Mouse (Mus musculus) ES-CJ7 (cell line): Measurements from ENCODE around the gene Map4.

Experiments used
- DNase-seq: peaks from one replicate; pipeline ENCODE4 v3.0.0; 2011; ENCODE audit warnings: low read depth, low spot score

The Map4 gene

DNA sequence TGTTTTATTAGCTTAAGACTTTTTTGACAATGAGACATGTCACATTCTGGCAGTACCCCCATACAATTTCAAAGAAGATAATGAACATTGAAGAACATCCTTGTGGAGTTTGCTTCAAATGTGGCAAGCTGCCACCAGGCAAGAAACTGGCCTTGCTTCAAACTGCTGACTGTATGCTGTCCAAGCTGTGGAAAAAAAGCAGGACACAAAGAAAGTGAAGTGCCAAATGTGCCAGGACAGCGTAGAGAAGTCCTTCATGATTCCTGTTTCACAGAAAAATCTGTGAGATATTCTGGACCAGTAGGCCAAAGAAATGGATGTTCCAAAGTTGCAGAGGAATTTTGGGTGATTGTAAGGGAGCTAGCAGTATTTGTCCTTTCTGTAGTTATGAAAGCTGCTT lies 57.8 kb downstream of the Map4 start:
- DNase-seq: no peak

DNA sequence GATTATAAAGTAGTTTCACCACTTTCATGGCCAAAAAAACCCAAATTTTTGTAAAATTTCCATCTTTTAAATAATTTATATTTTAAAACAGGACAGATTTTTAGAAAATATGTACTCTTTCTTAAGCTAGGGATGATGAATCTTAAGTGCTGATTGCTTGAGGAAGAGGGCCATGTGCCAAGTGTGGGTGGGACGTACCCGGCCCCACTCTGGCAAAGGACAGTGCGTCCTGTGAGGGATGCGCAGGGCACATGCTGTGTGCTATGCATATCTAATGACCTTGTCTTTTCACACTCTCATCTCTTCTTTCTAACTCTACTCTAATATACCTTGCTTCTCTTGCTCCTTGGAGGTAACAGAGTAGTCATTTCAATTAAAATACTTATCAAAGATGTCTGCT lies 66.2 kb downstream of the Map4 start:
- no peak for DNase-seq

DNA sequence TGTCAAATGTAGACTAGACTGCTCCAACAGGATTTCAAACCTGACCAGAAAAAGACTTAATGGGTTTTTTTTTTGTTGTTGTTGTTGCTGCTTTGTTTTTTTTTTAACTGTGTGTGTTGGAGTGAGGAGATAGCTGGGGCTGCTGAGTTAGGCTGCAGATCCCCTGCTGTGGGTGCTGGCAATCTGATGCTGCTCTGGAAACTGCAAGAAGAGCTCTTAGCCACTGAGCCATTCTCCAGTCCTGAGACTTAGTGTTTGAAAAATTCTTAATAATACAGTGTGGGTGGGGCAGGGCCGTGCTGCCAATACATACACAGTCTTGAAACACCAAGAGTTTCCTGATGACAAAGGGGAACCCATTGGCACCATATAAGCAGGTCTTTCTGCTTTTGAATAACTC lies 70.7 kb downstream of the Map4 start:
- no peak for DNase-seq

DNA sequence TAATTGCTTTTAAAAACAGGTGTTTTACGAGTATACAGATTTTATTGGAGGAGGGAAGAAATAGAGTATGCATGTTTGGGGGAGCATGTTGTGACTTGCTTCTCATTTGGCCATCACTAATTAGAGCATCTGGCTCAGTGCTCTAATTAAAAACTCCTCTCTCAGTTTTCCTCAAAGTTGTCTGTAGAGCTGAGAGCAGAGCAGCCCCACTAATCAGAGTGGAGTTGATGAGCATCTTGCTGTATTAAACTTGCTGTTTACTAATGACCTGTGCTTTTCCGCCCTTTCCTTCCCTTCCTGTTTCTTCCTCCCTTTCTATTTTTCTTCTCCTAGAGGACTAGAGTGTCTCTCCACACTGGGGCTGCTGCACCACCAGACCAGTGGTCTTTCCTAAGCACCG lies 71.2 kb downstream of the Map4 start:
- DNase-seq: no peak

DNA sequence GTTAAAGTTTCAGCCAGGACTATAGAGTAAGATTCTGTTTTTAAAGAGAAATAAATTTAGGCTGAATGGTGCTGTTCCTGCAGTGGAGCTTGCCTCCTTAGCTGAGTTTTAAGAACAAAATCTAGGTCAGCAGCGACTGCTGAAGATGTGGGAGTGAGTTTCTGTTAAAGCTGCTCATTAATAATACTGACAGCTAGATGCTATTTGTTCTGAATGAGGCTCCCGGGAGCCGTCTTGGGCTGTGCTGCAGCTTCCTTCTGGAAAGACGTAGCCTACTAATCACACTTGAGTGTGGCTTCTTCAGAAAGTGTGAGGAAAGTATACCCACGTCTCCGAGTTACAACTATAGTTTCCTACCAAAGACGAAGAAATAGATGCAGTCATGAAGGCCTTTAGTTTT lies 88.0 kb downstream of the Map4 start:
- DNase-seq: no peak

DNA sequence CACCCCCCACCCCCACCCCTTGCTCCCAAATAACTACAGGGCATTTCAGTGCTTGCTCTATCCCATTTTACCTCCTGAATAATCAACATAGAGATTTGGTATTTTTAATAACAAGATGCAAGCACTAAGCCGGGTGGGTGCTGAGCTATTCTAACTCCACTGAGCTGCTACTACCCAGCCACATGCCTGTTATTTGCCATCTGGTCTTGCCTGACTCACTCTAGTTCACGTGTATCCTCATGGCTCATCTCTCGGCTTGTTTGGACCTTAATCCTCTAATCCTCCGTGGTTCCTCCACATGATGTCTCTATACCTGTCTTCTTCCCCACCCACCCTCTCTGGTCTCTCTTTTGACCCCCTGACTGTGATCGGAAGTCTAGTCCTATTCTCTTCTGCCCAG lies 89.1 kb downstream of the Map4 start:
- DNase-seq: no peak

DNA sequence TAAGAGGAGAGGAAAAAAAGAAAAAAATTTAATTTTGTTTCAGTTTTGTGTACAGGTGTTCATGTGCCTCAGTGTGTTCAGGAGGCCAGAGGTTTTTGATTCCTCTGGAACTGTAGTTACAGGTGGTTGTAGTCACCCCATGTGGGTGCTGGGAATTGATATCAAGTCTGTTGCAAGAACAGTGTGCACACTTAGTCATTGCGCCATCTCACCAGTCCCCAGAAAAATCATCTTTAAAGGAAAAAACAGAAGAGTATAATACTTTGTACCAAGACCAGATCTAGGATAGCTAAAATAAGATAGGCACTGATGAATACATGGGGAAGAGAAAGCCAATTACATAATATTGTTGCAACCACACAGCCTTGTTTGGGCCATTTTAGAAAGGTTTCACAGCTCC lies 90.2 kb downstream of the Map4 start:
- no peak for DNase-seq

DNA sequence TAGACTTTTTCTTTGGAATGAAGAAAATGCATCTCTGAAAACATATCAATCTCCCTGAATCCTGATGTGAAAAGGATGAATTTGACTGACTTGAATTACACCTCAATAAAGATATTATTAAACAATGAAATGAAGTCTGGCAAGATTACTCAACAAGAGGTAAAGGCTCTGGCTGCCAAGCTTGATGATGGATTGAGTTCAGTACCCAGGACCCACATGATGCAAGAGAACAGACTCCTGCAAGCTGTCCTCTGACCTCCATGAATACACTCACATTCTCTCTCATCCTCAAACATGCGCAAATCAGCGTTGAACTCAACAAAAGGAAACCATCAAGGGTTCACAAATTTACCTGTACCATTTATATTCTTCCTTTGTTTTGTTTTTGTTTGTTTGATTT lies 90.9 kb downstream of the Map4 start:
- DNase-seq: no peak

DNA sequence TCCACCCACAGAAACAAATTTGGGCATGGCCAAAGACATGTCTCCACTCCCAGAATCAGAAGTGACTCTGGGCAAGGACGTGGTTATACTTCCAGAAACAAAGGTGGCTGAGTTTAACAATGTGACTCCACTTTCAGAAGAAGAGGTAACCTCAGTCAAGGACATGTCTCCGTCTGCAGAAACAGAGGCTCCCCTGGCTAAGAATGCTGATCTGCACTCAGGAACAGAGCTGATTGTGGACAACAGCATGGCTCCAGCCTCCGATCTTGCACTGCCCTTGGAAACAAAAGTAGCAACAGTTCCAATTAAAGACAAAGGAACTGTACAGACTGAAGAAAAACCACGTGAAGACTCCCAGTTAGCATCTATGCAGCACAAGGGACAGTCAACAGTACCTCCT lies 103.8 kb downstream of the Map4 start:
- peak; percentile 35 for DNase-seq

DNA sequence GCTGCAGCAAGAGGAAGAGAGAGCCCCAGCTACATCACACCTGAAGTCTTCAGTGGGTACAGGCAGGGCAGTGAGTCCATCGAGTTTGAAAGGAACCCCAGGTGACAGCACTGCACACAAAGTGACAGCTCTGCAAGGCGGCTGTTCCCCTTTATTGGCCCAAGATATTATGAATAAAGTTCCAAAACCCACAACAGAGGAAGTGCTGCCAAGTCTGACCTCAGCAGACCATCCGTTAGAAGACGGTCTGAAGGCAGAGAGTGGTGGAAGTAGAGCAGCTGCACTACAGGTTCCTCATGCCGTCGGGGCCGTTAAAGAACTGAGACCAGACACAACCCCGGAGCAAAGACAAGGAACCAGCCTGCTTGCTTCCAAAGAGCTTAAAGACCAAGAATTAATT lies 106.6 kb downstream of the Map4 start:
- DNase-seq: no peak

DNA sequence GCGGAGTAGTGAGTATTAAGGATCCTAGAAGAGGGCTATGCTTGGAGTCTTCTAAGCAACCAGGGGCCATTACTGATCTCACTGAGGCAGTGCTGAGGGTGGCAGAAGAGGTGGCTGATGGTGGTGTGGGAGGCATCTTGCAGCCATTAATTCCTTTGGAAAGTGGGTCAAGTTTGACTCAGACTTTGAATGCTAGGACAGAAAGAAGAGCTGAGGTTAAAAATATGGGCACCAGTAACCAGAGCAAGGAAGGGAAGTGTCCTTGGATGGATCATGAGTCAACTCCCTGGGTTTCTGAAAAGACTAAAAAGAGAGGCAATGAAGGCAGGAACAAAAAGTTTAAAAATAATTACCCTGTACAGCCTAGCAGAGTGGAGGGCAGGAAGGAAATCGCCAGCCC lies 107.2 kb downstream of the Map4 start:
- no peak for DNase-seq

DNA sequence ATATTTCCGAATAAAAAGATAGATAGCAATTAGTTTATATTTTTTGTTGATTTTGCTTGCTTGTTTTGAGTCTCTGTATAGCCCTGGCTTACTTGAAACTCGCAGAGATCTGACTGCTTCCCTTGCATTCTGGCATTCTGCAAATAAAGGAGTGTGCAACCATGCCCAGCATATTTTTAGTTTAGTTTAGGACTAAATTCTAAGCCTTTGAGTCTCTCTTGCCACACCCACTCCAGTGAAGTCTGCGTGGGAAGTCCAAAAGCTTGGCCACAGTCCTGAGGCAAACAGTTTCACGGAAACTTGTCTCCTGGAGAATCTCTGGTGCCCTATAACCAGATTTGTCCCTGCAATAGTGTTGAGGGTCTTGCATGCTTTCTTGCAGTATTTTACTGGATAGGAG lies 113.1 kb downstream of the Map4 start:
- no peak for DNase-seq

DNA sequence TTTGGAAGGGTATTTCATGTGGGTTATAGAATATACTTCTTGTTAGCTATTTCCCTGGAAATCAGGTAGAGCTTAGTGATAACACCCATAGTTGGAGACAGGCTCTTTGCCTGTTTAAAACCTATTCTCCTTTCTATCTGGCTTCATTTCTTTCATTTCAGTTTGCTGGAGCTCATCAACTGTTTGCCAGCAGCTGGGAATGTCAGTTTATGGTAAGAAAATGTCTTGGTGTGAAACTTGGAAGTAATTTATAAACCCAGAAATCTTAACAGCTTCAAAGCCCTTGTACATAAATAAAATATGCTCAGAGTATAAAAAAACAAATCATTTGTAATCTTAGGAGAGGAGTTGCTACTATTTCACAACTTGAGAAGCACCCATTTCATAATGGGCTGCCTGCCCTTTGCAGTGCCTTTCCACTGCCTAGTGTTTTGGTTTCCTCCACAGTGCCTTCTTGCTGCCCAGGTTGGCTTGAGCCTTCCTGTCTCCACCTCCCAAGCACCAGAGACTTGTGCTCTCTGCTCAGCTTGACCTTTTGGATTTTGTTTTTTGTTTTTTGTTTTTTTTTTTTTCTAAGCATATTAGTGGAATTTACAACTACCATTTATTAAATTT lies 114.6 kb downstream of the Map4 start:
- DNase-seq: no peak

DNA sequence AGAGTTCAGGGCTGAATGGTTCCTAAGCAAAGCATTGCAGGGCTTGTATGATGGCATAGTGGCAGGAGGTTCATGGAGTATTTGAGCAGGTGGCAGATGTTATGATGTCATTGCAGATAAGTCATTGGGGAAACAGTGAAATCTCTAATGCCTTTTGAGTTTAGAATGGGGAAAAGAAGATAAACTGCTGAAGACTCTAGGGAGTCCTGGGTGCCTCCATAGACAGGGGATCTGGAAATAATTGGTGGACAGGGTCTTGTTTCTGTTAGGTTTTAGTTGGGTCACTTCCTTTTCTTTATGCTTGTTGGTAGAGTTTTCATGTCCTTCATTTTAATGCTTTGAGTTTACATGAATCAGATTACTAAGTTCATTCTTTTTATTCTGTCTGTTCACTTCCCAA lies 116.0 kb downstream of the Map4 start:
- no peak for DNase-seq

DNA sequence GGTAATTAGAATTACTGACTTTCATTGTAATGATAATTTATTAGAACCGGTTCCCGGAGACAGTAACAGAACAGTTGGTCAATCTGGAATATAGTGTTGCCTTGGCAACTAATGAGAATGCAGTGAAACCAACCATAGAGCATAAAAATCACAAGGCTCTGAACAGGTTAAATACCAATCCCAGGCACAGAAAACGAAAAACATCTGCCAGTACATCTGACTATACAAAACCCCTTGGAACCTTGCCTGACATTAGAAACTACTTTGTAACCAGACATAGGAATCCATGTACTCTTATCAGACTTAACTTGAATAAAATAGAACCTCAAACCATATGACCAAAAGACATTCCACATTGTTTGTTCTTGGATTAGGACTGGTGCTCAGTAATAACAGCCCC lies 116.6 kb downstream of the Map4 start:
- DNase-seq: no peak

DNA sequence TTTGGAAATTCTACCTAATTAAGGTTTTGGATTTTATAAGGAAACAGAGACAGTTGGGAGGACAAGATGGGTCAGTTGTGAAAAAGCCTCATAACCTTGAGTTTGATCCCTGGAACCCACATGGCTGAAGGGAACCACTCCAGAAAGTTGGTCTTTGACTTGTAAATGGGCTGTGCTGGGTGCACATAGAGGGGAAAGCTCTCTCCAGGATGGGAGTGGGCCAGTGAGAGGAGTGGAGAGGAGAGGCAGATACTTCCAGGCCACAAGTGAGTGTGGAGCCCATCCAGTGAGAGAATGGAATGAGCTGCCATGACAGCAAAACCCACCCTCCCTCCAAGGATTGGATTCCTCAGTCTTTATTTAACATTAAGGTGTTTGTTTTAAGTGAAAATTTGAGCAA lies 119.9 kb downstream of the Map4 start:
- DNase-seq: peak; percentile 74

DNA sequence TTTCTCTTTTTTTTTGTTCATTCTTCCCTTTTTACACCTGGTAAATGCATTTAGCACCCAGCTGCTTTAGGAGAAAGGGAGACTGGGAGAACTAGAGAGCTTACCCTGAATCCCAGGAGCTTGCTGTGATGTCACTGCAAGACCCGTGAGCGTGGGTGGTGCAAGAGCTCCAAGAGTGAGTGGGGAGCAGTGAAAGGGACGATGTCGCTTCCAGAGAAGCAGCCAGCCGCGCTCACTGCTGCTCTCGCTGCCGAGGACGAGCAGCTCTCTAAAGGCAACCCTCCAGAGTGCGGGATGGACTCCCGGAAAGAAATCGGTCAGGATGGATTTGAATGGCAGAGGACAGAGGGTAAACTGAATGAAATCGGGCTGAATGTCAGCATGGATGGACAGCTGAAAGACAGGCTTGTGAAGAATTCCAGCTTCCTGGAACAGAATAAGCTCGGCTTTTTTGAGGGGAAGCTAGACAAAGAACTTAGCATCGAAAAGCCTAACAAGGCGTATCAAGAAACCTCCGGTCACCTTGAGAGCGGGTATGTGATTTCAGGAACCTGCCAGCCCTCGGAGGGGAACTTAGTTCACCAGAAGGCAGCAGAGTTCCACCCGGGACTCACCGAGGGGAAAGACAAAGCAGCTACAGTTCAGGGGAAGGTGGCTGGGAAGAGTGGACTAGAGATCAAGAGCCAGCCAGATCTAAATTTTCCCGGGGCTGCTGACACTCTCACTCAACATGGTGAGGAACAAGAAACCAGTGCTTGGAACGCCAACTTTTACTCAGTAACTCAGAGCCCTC lies 120.8 kb downstream of the Map4 start:
- peak; percentile 33 for DNase-seq

DNA sequence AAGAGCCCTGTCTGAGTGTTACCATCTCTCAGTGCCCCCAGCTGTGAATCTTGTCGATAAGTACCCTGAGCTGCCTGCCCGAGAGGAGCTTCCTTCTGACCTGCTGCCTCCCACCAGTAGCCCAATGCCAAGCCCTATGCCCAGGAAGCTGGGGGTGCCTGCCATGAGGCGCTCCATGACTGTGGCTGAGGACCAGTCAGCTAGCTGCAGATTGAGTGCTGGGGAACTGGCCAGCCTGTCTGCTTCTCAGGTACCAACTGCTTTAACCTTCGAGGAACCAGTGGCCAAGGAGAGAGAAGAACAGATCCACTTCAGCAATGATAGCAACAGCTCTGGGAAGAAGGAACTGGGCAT lies 121.7 kb downstream of the Map4 start:
- no peak for DNase-seq

DNA sequence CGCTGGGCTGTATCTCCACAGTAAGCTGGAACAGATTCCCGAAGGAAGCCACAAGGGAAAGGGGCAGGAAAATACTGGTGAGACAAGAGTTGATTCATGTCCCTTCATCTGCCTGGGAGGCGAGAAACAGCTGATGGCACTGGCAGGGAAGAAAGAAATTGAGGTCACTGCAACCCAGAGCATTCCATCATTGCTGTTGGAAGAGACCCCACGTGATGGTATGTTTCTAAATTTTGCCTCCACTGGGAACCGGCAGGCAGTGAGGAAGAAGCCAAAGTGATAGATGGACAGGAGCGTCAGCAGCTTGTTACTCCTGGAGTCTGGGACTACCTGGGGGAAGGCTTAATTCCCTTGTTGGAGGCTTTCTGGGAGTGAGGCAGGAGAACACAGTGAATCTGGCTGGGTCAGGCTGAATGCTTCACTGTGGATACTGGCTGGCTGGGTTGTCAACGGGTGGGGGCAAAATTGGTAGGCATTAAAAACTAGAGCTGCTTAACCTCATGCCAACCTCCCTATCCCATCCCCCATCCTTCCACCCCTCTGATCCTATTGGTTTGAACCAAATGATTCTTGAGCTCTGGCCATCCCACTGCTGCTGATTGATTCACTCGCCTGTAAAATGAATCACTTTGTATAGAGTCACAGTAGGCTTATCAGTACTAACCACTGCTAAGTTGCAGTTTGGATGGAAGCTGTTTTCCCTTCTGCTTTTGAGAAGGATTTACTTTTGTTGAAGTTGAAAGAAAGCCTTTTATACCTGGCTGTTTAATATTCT lies 122.2 kb downstream of the Map4 start:
- no peak for DNase-seq

DNA sequence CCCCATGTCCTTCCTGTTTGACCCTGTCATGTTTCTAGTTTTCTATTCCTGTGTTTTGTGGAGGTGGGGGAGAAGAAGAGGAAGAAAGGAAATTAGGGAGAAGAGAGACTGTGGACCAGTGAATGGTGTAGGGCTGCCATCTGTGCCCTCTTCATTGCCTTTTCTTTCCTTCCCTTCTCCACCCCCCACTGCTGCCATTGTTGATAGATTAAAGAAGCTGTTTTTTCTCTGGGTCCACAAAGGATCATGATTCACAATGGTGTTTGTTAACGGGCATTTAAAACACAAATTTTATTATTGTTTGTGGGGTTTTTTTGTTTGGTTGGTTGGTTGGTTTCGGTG lies 122.8 kb downstream of the Map4 start:
- DNase-seq: no peak

DNA sequence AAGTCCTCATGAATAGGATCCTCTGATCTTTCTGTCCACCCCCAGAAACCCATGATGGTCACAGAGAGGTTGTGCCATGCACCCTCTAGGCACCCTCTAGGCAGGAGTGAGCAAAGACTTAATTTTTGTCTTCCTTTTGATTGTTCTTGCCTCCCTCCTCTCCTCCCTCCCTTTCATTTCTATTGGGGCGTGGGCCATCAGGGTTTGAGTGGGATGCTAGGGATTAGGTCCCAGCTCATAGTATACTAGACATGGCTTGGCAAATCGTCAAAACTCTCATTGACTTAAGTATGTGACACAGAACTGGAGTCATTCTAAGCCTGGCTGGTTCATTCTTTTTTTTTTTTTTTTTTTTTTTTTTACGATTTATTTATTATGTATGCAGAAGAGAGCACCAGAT lies 123.5 kb downstream of the Map4 start:
- no peak for DNase-seq

DNA sequence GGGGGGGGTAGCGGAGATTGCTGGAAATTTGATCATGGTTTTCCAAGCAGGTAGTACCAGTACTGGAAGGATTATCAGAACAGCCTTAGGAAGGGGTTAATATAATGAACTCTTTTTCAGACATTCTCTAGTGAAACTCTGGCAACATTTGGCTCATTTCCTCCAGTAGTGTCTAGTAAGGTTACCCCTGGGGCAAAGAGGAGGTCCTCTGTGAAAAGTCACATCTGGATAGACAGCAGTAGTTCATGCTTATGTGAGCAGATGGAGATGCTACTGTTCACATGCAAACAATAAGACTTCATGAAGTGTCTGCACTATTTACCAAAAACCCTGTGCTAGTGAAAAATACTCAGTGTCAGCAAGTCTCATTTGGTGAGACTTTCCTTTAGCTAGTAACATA lies 125.9 kb downstream of the Map4 start:
- no peak for DNase-seq

DNA sequence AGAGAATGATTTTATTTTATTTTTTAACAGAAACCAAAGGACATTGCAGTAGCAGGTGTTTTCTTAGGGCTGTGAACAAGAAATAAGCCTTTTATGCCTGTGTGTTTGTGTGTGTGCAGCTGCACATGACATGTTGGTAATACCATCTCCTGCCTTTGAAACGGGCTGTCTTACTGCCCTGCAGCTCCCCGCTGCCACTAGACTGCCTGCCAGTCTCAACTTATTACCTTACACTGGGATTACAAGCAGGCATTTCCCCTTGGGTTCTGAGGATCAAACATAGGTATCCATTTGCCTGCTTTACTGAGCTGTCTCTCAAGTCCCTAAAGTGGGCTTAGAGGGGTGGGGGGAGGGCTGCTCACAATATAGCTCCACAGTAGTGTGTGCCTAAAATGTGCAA lies 129.5 kb downstream of the Map4 start:
- DNase-seq: no peak
